Mouse (Mus musculus) gastrocnemius, adult 2 months (tissue): Measurements from ENCODE around the gene Slc4a2. TPM values are rescaled to one million over a fixed set of nuclear protein-coding genes. Genes with fewer than 3 reads are reported as not detected.

Experiments
- DNase-seq: peaks from one replicate; pipeline ENCODE4 v3.0.0; 2022
- H3K27ac ChIP-seq: fragments of 200-600 bp; 2 replicates; pipeline ENCODE4 v1.8.1; 2022; ENCODE audit warnings: mild to moderate bottlenecking
- H3K4me3 ChIP-seq: fragments of 200-600 bp; 2 replicates; pipeline ENCODE4 v1.8.1; 2022; ENCODE audit warnings: mild to moderate bottlenecking, moderate library complexity
- CTCF ChIP-seq: fragments of 200-600 bp; IDR thresholded peaks from 2 replicates; pipeline ENCODE4 v1.8.1; 2022; ENCODE audit warnings: antibody characterized with exemption, mild to moderate bottlenecking, moderate library complexity
- intact Hi-C: fragments of 180-260 bp; cut with DNase I; formaldehyde crosslinking; loops from one replicate; pipeline ENCODE4 v1.15.1; 2025
- total RNA-seq, 2 experiments: library from RNA; stranded (reverse); gene quantifications; 2 replicates each; pipeline ENCODE4 v1.2.3; 2021

Gene Slc4a2
- total RNA-seq, 2 experiments from 2014 or later, result 14.4 to 16.7 TPM

DNA sequence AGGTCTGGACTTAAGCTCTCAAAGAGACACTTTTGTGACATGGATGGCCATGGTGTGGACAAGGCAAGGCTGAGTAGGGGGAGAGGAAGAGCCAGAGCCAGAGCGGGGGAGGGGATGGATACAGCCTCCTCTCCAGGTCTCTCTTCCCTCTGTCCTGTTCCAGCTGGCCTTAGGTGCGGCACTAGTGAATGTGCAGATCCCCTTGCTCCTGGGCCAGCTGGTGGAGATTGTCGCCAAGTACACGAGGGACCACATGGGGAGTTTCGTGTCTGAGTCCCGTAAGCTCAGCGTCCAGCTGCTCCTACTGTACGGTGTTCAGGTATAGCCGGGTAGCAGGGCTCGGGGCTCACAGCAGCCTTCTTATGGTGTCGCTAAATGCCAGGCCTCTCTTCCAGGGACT, 23.3 kb upstream of the Slc4a2 start:
- no peak for TF ChIP-seq CTCF
- Histone ChIP-seq H3K4me3 (no peak overlapping the region), H3K27ac (peak overlapping the region; percentile 38; the same call in 1 of the 2 replicates)
- intact Hi-C loops, result no loop called here
- DNase-seq, result peak; percentile 58

DNA sequence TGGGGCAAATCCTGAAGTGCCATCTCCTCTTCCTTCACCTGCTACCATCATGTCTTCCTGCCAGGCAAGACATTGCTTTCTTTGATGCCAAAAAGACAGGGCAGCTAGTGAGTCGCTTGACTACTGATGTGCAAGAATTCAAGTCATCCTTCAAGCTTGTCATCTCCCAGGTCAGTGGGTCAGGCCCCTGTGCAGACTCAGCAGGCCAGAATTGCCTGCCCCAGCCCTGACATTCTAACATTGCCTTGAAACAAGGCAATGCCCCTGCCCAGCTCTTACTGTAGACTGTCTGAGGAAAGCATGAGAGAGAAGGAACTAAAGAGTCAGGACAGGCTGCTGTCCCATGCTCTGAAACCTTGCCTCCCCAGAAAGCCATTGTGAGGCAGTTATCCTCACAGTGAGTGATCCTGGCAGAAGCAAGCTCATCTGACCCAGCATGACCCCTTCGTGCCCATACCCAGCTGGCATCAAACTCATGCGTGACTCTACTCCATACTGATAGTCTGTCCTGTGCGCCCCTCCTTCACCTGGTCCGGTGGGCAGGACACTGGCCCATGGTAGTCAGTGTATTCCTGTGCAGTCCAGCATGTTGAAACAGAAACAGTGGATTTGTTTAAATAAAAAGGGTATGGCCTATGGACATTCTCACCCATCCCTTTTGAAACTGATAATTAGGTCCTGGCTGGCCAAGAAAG, 22.6 kb upstream of the Slc4a2 start:
- no peak for TF ChIP-seq CTCF
- Histone ChIP-seq H3K27ac (no peak overlapping the region), H3K4me3 (no peak overlapping the region)
- no peak for DNase-seq
- intact Hi-C loops, result no loop called here

DNA sequence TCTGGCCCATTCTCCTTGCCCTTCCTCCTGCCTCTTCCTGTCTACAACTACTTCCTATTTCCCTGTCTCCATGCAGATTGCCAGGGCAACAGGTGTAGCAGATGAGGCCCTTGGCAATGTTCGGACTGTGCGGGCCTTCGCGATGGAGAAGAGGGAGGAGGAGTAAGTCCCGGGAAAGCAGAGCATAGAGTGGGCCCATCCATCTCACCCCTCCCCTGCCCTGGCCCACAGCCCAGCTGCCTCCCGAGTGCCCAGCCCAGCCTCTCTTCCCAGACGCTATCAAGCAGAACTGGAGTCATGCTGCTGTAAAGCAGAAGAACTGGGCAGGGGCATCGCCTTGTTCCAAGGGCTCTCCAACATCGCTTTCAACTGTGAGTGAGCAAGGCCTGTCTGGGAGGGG, 21.7 kb upstream of the Slc4a2 start:
- no peak for DNase-seq
- Histone ChIP-seq H3K4me3 (no peak overlapping the region), H3K27ac (no peak overlapping the region)
- intact Hi-C loops, result no loop called here
- no peak for TF ChIP-seq CTCF

GRCm38 (mm10) chr5:24404594-24405360, 18.9 kb upstream of the Slc4a2 start:
- Histone ChIP-seq H3K27ac (no peak overlapping the region), H3K4me3 (no peak overlapping the region)
- TF ChIP-seq CTCF, result no peak
- intact Hi-C loops, result no loop called here
- no peak for DNase-seq

- no peak for DNase-seq
- Histone ChIP-seq H3K4me3 (no peak overlapping the region), H3K27ac (no peak overlapping the region)
- no peak for TF ChIP-seq CTCF
- intact Hi-C loops, result no loop called here
Measured at GRCm38 (mm10) chr5:24405389-24405876, 18.2 kb upstream of the Slc4a2 start.

GRCm38 (mm10) chr5:24408651-24409050, 15.0 kb upstream of the Slc4a2 start:
- TF ChIP-seq CTCF, result no peak
- Histone ChIP-seq H3K27ac (no peak overlapping the region), H3K4me3 (no peak overlapping the region)
- DNase-seq, result peak; percentile 71
- intact Hi-C loops, result no loop called here

DNA sequence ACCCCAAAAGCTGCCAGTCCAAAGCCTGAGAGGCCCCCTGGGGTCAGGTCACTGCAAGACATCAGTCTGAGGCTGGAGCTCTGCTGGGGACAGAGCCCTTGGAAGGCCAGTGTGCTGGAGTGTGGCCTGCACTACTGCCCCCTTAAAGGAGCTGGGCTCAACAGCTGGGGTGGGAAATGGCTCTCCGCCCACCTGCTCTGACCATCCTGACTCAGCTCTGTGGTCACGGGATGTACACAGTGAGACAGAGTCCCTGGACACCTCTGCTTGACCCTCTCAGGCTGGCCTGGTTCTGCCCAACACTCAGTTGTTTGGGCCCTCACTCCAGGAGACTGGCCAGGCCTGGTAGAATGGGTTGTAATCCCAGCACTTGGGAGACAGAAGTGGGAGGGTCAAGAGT, 14.2 kb upstream of the Slc4a2 start:
- no peak overlapping the region for H3K4me3 ChIP-seq
- no peak overlapping the region for H3K27ac ChIP-seq
- no peak for DNase-seq
- intact Hi-C loops, result no loop called here
- no peak for TF ChIP-seq CTCF

DNA sequence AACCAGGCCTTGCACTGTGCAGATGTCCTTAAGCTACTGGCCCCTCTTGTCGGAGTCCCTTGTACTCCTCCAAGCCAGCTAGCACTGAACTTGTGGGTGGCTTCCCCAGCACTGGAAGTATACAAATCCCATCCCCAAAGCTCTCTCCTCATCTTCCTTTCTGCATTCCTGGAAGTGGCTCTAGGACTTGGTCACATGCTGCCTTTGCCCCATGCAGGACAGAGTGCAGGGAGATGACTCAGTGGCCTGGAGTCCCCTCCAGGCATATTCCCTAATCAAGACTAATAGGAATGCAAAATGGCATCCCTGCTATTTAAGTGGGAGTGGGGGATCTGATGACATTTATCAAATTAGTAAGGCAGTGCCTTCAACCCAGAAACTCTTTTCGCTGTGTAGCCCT, 11.6 kb upstream of the Slc4a2 start:
- no peak for DNase-seq
- TF ChIP-seq CTCF, result no peak
- H3K4me3 ChIP-seq, result no peak overlapping the region
- H3K27ac ChIP-seq, result no peak overlapping the region
- intact Hi-C loops, result no loop called here

DNA sequence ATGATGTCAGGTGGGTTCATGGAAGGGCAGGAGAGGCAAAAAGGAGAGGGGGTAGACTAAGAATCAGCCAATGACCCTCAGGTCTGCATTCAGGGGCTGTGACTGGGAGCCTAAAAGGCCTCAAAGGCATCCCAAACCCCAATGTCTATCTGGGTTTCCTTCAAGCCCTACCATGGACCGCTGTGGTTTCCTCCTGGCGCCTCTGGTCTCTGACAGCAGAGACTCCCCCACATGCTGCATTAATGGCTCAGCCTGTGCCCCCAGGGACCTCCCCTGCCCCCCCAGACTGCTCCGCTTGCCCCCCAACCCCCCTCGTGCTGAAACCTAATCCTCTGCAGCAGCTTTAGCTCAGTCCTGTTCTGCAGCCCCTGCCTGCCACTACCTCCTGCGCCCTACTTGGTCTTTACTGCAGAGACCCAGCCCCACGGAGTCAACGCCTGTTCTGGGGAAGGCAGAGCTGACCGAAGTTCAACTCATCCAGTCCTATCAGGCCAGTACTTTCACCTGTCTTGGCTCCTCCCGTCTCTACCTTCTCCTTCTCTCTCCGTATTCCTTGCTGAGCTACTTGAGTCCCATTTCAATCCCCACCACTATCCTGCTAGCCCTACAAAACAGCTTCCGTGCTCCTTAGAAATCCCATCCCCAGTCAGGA, 10.5 kb upstream of the Slc4a2 start, which contains the start of gene Asic3:
Asic3 (plus strand) TSS at position 351 of the 652 bp plus-strand sequence.
- Histone ChIP-seq H3K27ac (no peak within 1 kb of the TSS), H3K4me3 (no peak within 1 kb of the TSS)
- no peak for TF ChIP-seq CTCF
- DNase-seq, result no peak
- intact Hi-C loops, result no loop called here

DNA sequence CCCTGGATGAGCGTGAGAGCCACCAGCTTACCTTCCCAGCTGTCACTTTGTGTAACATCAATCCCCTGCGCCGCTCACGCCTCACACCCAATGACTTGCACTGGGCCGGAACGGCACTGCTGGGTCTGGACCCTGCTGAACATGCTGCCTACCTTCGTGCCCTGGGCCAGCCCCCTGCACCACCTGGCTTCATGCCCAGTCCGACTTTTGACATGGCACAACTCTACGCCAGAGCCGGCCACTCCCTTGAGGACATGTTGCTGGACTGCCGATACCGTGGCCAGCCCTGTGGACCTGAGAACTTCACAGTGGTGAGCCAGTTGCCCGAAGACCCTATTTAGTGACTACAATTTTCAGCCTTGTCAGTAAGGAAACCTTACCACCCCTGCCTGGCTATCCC, 9.7 kb upstream of the Slc4a2 start:
- Histone ChIP-seq H3K27ac (no peak overlapping the region), H3K4me3 (no peak overlapping the region)
- intact Hi-C loops, result no loop called here
- no peak for TF ChIP-seq CTCF
- no peak for DNase-seq

- intact Hi-C loops, result loop anchor here (1.0 to 5.0 kb wide), 2 partner anchors 36 to 54 kb away; partner anchors contain the start of gene Agap3
- no peak overlapping the region for H3K27ac ChIP-seq
- H3K4me3 ChIP-seq, result peak overlapping the region; percentile 49
- DNase-seq, result peak; percentile 67
- peak; percentile 84 for TF ChIP-seq CTCF
Measured at GRCm38 (mm10) chr5:24416222-24416736, 7.4 kb upstream of the Slc4a2 start.

- intact Hi-C loops, result loop anchor here (5.0 kb wide), 1 partner anchor 35 kb away; the partner anchor contains the start of gene Agap3
Measured at GRCm38 (mm10) chr5:24417587-24417986, 6.0 kb upstream of the Slc4a2 start.

More at GRCm38 (mm10) chr5:24417587-24417986, 6.0 kb upstream of the Slc4a2 start:
- Histone ChIP-seq H3K27ac (no peak overlapping the region), H3K4me3 (no peak overlapping the region)
- no peak for TF ChIP-seq CTCF
- DNase-seq, result no peak
